Mouse (Mus musculus) forebrain, embryonic 16.5 days (tissue): ENCODE data around the gene Tom1l2. TPM values are rescaled to one million over a fixed set of nuclear protein-coding genes. Genes with fewer than 3 reads are reported as not detected.

ENCODE experiments used
- ATAC-seq: fragments of 200-750 bp; cut with Nextera tagmentation; 2 replicates; pipeline ENCODE4 v1.8.0; 2017; ENCODE audit warnings: mild to moderate bottlenecking, moderate library complexity
- H3K27ac ChIP-seq: fragments of 300-500 bp; sonication (generic); 2 replicates; pipeline ENCODE4 v1.5.1; 2014; ENCODE audit warnings: low read length, control low read depth
- H3K27me3 ChIP-seq: fragments of 300-500 bp; sonication (generic); replicated peaks from 2 replicates; pipeline ENCODE4 v1.6.1; 2014; ENCODE audit warnings: low read length; ENCODE audit not compliant: control insufficient read depth, insufficient read depth
- H3K36me3 ChIP-seq: fragments of 300-500 bp; sonication (generic); 2 replicates; pipeline ENCODE4 v1.6.1; 2014; ENCODE audit not compliant: control insufficient read depth, insufficient read depth
- H3K4me1 ChIP-seq: fragments of 300-500 bp; sonication (generic); replicated peaks from 2 replicates; pipeline ENCODE4 v1.6.1; 2014; ENCODE audit warnings: low read length; ENCODE audit not compliant: control insufficient read depth, insufficient read depth
- H3K4me2 ChIP-seq: fragments of 300-500 bp; sonication (generic); 2 replicates; pipeline ENCODE4 v1.6.1; 2014; ENCODE audit warnings: mild to moderate bottlenecking, low read length, control low read depth
- H3K4me3 ChIP-seq: fragments of 300-500 bp; sonication (generic); replicated peaks from 2 replicates; pipeline ENCODE4 v1.5.1; 2014; ENCODE audit warnings: mild to moderate bottlenecking, low read length, control low read depth
- H3K9ac ChIP-seq: fragments of 300-500 bp; sonication (generic); replicated peaks from 2 replicates; pipeline ENCODE4 v1.6.1; 2014; ENCODE audit warnings: low read depth, low read length, control low read depth
- H3K9me3 ChIP-seq: fragments of 300-500 bp; sonication (generic); 2 replicates; pipeline ENCODE4 v1.6.1; 2016; ENCODE audit warnings: low read length; ENCODE audit not compliant: control insufficient read depth
- WGBS: fragments of 180-500 bp; shearing (Covaris S2); extraction: QIAGEN DNeasy Blood & Tissue Kit; methylation state at CpG from one replicate; pipeline ENCODE4 v1.1.7; 2014; 5-methylcytosine and 5-hydroxymethylcytosine counted together
- microRNA-seq: library from miRNA; unstranded; fragments of <30 nt; microRNA quantifications from one replicate; pipeline ENCODE4, GENCODE M21; 2017
- polyA plus RNA-seq: library from polyadenylated mRNA; unstranded; fragments of >200 nt; fragmentation: Nextera tagmentation; extraction: Ambion mirVana; gene quantifications from 2 replicates; pipeline ENCODE4 v1.2.1, GENCODE M21; 2015

The Tom1l2 gene
- polyA plus RNA-seq, 1 experiment from 2014 or later, result 62.0 TPM

DNA sequence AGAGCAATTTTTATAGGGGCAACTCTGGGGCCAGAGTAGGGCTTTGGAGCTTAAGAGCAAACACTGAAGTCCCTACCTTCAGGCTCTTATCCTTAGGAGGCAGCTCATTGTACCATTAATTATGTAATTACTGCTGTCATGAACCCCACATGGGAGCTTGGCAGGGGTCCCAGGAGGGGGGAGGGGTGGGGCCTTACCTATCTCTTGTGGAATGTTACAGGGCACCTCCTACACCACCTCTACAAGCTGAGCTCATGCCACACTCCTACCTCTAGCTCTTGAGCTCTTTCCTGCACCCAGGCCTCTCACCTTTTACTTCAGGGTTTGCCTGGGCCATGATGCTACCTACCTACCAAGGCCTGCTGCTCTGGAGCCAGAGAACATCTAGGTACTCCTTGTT, 174.2 kb downstream of the Tom1l2 start:
- Histone ChIP-seq H3K9me3 (no peaks in the 10 kb centered on the region), H3K27ac (peak overlapping the region; percentile 100), H3K36me3 (no peaks in the 10 kb centered on the region), H3K27me3 (no peaks in the 10 kb centered on the region), H3K9ac (no peak overlapping the region), H3K4me2 (no peak overlapping the region; the same call in 1 of the 2 replicates), H3K4me1 (peaks cover 74% of the 10 kb centered on the region), H3K4me3 (no peak overlapping the region)
- ATAC-seq, result no peak

DNA sequence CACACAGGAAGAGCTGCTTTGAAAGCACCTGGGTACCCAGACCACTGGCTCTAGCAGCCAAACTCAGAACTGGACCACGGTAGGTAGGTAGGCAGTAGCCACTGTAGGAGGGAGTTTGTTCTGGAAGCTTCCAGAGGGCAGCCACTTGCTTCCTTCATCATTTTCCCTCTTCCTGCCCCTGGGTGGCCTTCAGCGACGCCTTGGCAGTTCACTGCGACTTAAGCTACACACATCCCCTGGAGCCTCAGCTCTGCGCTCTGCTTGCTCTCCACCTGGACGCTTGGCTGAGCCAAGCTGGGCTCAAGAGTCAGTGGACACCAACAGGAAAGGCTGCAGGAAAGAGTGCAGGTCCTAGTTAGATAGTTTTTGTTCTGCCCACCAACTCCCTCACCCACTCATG, 174.7 kb downstream of the Tom1l2 start:
- Histone ChIP-seq H3K27me3 (no peaks in the 10 kb centered on the region), H3K4me1 (peaks cover 70% of the 10 kb centered on the region), H3K36me3 (no peaks in the 10 kb centered on the region), H3K27ac (peak overlapping the region; percentile 100), H3K4me3 (peak overlapping the region; percentile 73), H3K4me2 (peak overlapping the region; percentile 87), H3K9me3 (no peaks in the 10 kb centered on the region), H3K9ac (peak overlapping the region; percentile 87)
- 43% methylated on average over 6 of the region's 6 CpGs for WGBS
- ATAC-seq, result no peak

DNA sequence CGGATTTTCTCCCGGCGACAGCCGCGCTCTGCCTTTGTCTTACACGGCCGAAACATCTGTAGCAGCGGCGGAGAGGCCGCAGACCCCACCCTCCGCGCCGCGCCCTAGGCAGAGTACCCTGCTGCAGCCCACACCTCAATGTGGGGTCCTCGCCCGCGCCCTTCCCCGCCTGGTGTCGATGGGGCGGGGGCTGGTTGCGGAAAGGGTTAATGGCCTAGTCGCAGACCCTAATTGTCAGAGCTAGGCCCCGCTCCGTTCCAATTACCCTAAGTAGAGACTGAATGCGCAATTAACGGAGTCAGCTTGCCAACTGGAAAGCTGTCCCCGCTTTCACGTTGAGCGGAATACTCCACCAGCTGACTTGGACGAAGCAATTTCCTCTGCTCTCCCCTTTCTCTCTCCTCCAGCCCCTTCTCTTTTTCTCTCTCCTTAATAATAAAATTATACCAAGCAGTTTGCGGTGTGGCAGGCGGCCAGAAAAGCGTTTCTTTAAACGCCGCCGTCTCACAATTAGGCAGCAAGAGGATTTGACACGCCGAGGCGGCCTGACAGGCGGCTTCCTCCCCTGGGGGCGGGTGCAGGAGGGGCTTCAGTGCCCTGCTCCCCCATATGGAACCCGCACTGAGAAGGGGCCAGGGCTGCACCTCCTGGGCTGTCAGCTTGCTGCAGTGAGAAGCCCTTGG, 175.6 kb downstream of the Tom1l2 start:
- Histone ChIP-seq H3K36me3 (no peaks in the 10 kb centered on the region), H3K9me3 (no peaks in the 10 kb centered on the region), H3K4me1 (peaks cover 62% of the 10 kb centered on the region), H3K4me3 (peak overlapping the region; percentile 73), H3K9ac (peak overlapping the region; percentile 87), H3K27ac (peak overlapping the region; percentile 100), H3K27me3 (no peaks in the 10 kb centered on the region), H3K4me2 (peak overlapping the region; percentile 87)
- peak; percentile 77 for ATAC-seq
- under 1% methylated on average over 42 of the region's 42 CpGs for WGBS

Small RNA genes within 50 kb of the gene (microRNA-seq; reads per million reads assigned to microRNA genes)
- gene Gm27711 (not detected), gene Mir6921 (not detected), gene Mir6922 (not detected)

Other genes starting within 250 kb of the Tom1l2 start
- 30.2 and 30.3 TPM in 2 replicates for gene Rai1, start 247.9 kb downstream of the Tom1l2 start, polyA plus RNA-seq
- gene Srebf1, start 130.3 kb downstream of the Tom1l2 start, polyA plus RNA-seq, result 41.1 and 46.9 TPM in 2 replicates
- gene Drc3, start 424 bp upstream of the Tom1l2 start, polyA plus RNA-seq, result 4.6 and 4.7 TPM in 2 replicates
- gene Gid4, start 64.2 kb upstream of the Tom1l2 start, polyA plus RNA-seq, result 28.7 and 29.7 TPM in 2 replicates
- 50.5 and 53.4 TPM in 2 replicates for gene Atpaf2, start 65.6 kb upstream of the Tom1l2 start, polyA plus RNA-seq
- 103 TPM in 2 replicates for gene Drg2, start 101.7 kb upstream of the Tom1l2 start, polyA plus RNA-seq
- gene Myo15, start 116.4 kb upstream of the Tom1l2 start, polyA plus RNA-seq, result 0.08 and 0.15 TPM in 2 replicates
- gene Alkbh5, start 183.5 kb upstream of the Tom1l2 start, polyA plus RNA-seq, result 24.2 and 25.9 TPM in 2 replicates